Mouse (Mus musculus): ENCODE results near the gene Pram1.

- TF ChIP-seq CTCF (IDR thresholded peaks at IDR 0.05; ENCODE audit: insufficient read depth, low read length) (no peak), POLR2A (IDR thresholded peaks at IDR 0.05; ENCODE audit: borderline replicate concordance, extremely low read depth, low read depth, low read length) (no peak)
These were observed 43.9 kb downstream of the Pram1 start for GRCm38 (mm10) chr17:33681767-33682166.
